ENCODE assay signal across 18 mouse cellular contexts in the genomic region with DNA sequence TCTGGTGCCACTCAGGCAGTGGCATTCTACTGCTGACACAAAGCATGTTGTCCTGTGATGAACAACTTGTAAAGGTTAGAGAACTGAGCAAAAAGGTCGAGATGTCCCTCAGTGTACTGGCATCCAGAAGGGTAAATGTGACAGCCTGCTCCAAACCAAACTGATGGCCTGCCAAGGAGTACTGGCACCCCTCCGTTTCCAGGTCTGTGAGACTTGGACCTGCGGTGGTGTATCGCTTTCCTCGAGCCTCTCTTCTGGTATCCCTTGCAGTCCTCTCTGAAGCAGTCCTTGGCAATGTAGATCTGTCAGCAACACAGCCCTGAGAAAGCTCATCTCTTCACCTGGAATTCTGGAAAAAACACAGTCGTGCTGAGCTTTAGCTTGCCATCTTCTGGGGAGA. TPM values are rescaled to one million over a fixed set of nuclear protein-coding genes. Genes with fewer than 3 reads are reported as not detected.
DNase-seq lines count a peak whose midpoint lies in the region.
"Had no signal": no experiment of that assay in that cellular context is flagged by ENCODE, and none has a peak within 500 bp of the region (broad histone marks: within the 10 kb centered on the region; RNA-seq: fewer than 3 reads in every experiment).

No protein-coding gene starts in this region.

- DNase-seq in cerebellum, adult 11-12 months, result peak; percentile 85
- peak; percentile 87 for DNase-seq in cerebellum, adult 9-10 months
- peak; percentile 81 for DNase-seq in gastrocnemius, adult 18-20 months (ENCODE audit: low spot score)
- peak; percentile 47 to 48 for DNase-seq in gastrocnemius, postnatal 36 days
- DNase-seq in lung, postnatal 10 days, result no peak
- DNase-seq in adrenal gland, adult 2 months, result no peak
- DNase-seq in urinary bladder, postnatal 25 days (ENCODE audit: low spot score), result no peak
- DNase-seq: B cell, adult 2 months; embryo, embryonic 11 days; heart, postnatal 36 days; kidney, adult 9 months; kidney, postnatal 36 days; left cerebral cortex, postnatal 4 days; lung, adult 18-20 months; lung, postnatal 14 days; thymus, postnatal 14 days had no signal

- intact Hi-C loops in gastrocnemius, postnatal 36 days (cut with DNase I), result loop anchor here (2.0 kb wide), 1 partner anchor 51 kb away; no protein-coding TSS in a partner anchor

RNA-seq across cellular contexts. Expression of a gene that starts 53.4 kb away (rescaled TPM):
- total RNA-seq in gastrocnemius, adult 18-20 months (2021), result 10 to 100 TPM; 41.9 to 54.3 TPM
- 10 to 100 TPM; 26.0 to 31.0 TPM for total RNA-seq in gastrocnemius, postnatal 36 days (2021)
- 10 to 100 TPM in 1 of 2 experiments, 1 to 10 TPM in 1; 9.7 to 16.3 TPM for total RNA-seq in adrenal gland, adult 2 months (2021)
- polyA plus RNA-seq in adrenal gland, adult 2 months (2012; rRNA removed), result 8.7 TPM in 2 replicates
- total RNA-seq: megakaryocyte progenitor cell, adult 5-6 weeks had no signal
- polyA plus RNA-seq: erythroblast, embryonic 14.5 days had no signal

RNA-seq across cellular contexts. Expression of a gene that starts 56.9 kb away (rescaled TPM):
- total RNA-seq in gastrocnemius, adult 18-20 months (2021), result 10 to 100 TPM; 10.5 to 12.7 TPM
- total RNA-seq in gastrocnemius, postnatal 36 days (2021), result 1 to 10 TPM; 7.8 to 9.0 TPM
- 10 to 100 TPM; 18.3 to 30.3 TPM for total RNA-seq in adrenal gland, adult 2 months (2021)
- polyA plus RNA-seq in adrenal gland, adult 2 months (2012; rRNA removed), result 10.6 and 10.9 TPM in 2 replicates
- polyA plus RNA-seq: erythroblast, embryonic 14.5 days had no signal

Comparison
In these comparisons a context has a peak if more than half of its experiments do, and no peak if none do; other contexts are left out.
1. DNase-seq: peak in cerebellum, adult 11-12 months (single experiment), cerebellum, adult 9-10 months (single experiment), gastrocnemius, adult 18-20 months (single experiment) and gastrocnemius, postnatal 36 days (2 of 2); none in lung, postnatal 10 days (single experiment), adrenal gland, adult 2 months (single experiment) and urinary bladder, postnatal 25 days (single experiment).